Mouse (Mus musculus) heart, embryonic 11.5 days (tissue): ENCODE results near the gene Sema4c. TPM values are rescaled to one million over a fixed set of nuclear protein-coding genes. Genes with fewer than 3 reads are reported as not detected.

ENCODE experiments used
- ATAC-seq: fragments of 200-750 bp; cut with Nextera tagmentation; replicated peaks from 2 replicates; pipeline ENCODE4 v1.8.0; 2017; ENCODE audit warnings: moderate library complexity; ENCODE audit not compliant: insufficient number of reproducible peaks, low FRiP score, low TSS enrichment
- H3K27ac ChIP-seq: fragments of 300-500 bp; sonication (generic); 2 replicates; pipeline ENCODE4 v1.5.1; 2014; ENCODE audit warnings: mild to moderate bottlenecking, low read depth, low read length
- H3K27me3 ChIP-seq: fragments of 300-500 bp; sonication (generic); 2 replicates; pipeline ENCODE4 v1.6.1; 2014; ENCODE audit warnings: mild to moderate bottlenecking, low read length, mixed read lengths; ENCODE audit not compliant: control insufficient read depth, insufficient read depth
- H3K36me3 ChIP-seq: fragments of 300-500 bp; sonication (generic); 2 replicates; pipeline ENCODE4 v1.6.1; 2014; ENCODE audit warnings: mild to moderate bottlenecking, low read length, moderate library complexity, mixed read lengths; ENCODE audit not compliant: control insufficient read depth, insufficient read depth
- H3K4me1 ChIP-seq: fragments of 300-500 bp; sonication (generic); 2 replicates; pipeline ENCODE4 v1.6.1; 2014; ENCODE audit warnings: low read length; ENCODE audit not compliant: control insufficient read depth, insufficient read depth
- H3K4me2 ChIP-seq: fragments of 300-500 bp; sonication (generic); 2 replicates; pipeline ENCODE4 v1.6.1; 2014; ENCODE audit warnings: mild to moderate bottlenecking, moderate library complexity
- H3K4me3 ChIP-seq: fragments of 300-500 bp; sonication (generic); 2 replicates; pipeline ENCODE4 v1.5.1; 2014; ENCODE audit warnings: low read depth, low read length
- H3K9ac ChIP-seq: fragments of 300-500 bp; sonication (generic); 2 replicates; pipeline ENCODE4 v1.6.1; 2014; ENCODE audit warnings: mild to moderate bottlenecking, low read depth, low read length, moderate library complexity
- H3K9me3 ChIP-seq: fragments of 300-500 bp; sonication (generic); replicated peaks from 2 replicates; pipeline ENCODE4 v1.6.1; 2016; ENCODE audit warnings: low read length; ENCODE audit not compliant: control insufficient read depth
- WGBS: fragments of 180-500 bp; shearing (Covaris S2); extraction: QIAGEN DNeasy Blood & Tissue Kit; methylation state at CpG from one replicate; pipeline ENCODE4 v1.1.7; 2014; ENCODE audit not compliant: insufficient replicate concordance; 5-methylcytosine and 5-hydroxymethylcytosine counted together
- polyA plus RNA-seq: library from polyadenylated mRNA; unstranded; fragments of >200 nt; fragmentation: Nextera tagmentation; extraction: Ambion mirVana; gene quantifications from 2 replicates; pipeline ENCODE4 v1.2.1, GENCODE M21; 2014

Gene Sema4c
- polyA plus RNA-seq, 1 experiment from 2014 or later: 2.1 TPM

GRCm38 (mm10) chr1:36556553-36557456 lies 1.3 kb downstream of the Sema4c start:
- Histone ChIP-seq H3K27ac (peak overlapping the region; percentile 99), H3K4me2 (peak overlapping the region; percentile 93), H3K9ac (peak overlapping the region; percentile 98), H3K9me3 (no peaks in the 10 kb centered on the region), H3K4me3 (peak overlapping the region; percentile 85), H3K27me3 (no peaks in the 10 kb centered on the region), H3K36me3 (peaks cover 31% of the 10 kb centered on the region), H3K4me1 (peaks cover 37% of the 10 kb centered on the region)
- WGBS: under 1% methylated on average over 52 of the region's 52 CpGs
- peak; percentile 68 for ATAC-seq

- Histone ChIP-seq H3K27ac (peak overlapping the region; percentile 99), H3K4me1 (peaks cover 32% of the 10 kb centered on the region), H3K9me3 (no peaks in the 10 kb centered on the region), H3K27me3 (no peaks in the 10 kb centered on the region), H3K9ac (peak overlapping the region; percentile 98), H3K4me2 (peak overlapping the region; percentile 93), H3K4me3 (peak overlapping the region; percentile 85), H3K36me3 (peaks cover 40% of the 10 kb centered on the region)
- no peak for ATAC-seq
- 4% methylated on average over 8 of the region's 8 CpGs for whole genome bisulfite sequencing
Observed at GRCm38 (mm10) chr1:36555798-36556395, 2.3 kb downstream of the Sema4c start.

- peak overlapping the region; percentile 98; the same call in 1 of the 2 replicates for H3K9ac ChIP-seq
- WGBS: 73% methylated on average over 21 of the region's 21 CpGs
- peak overlapping the region; percentile 99; the same call in 1 of the 2 replicates for H3K27ac ChIP-seq
Observed at GRCm38 (mm10) chr1:36554633-36555399, 3.3 kb downstream of the Sema4c start.

GRCm38 (mm10) chr1:36552506-36552905 lies 5.6 kb downstream of the Sema4c start:
- Histone ChIP-seq H3K9me3 (no peaks in the 10 kb centered on the region), H3K9ac (no peak overlapping the region), H3K27ac (no peak overlapping the region), H3K36me3 (peaks cover 60% of the 10 kb centered on the region), H3K4me2 (no peak overlapping the region), H3K4me3 (no peak overlapping the region), H3K27me3 (no peaks in the 10 kb centered on the region), H3K4me1 (peaks cover 29% of the 10 kb centered on the region)
- no peak for ATAC-seq
- 88% methylated on average over 16 of the region's 16 CpGs for WGBS

More at GRCm38 (mm10) chr1:36554633-36555399, 3.3 kb downstream of the Sema4c start:
- no peak for ATAC-seq
- H3K4me3 ChIP-seq: peak overlapping the region; percentile 85
- peak overlapping the region; percentile 93 for H3K4me2 ChIP-seq
- no peaks in the 10 kb centered on the region for H3K9me3 ChIP-seq
- H3K36me3 ChIP-seq: peaks cover 50% of the 10 kb centered on the region
- no peaks in the 10 kb centered on the region for H3K27me3 ChIP-seq
- peaks cover 31% of the 10 kb centered on the region for H3K4me1 ChIP-seq

- peaks cover 30% of the 10 kb centered on the region for H3K4me1 ChIP-seq
Observed at GRCm38 (mm10) chr1:36551904-36552303, 6.2 kb downstream of the Sema4c start.

GRCm38 (mm10) chr1:36550075-36550863 lies 7.9 kb downstream of the Sema4c start:
- Histone ChIP-seq H3K9me3 (no peaks in the 10 kb centered on the region), H3K36me3 (peaks cover 59% of the 10 kb centered on the region), H3K4me2 (no peak overlapping the region), H3K27ac (no peak overlapping the region), H3K9ac (no peak overlapping the region), H3K27me3 (no peaks in the 10 kb centered on the region), H3K4me3 (no peak overlapping the region), H3K4me1 (peaks cover 30% of the 10 kb centered on the region)
- 74% methylated on average over 20 of the region's 20 CpGs for WGBS
- no peak for ATAC-seq

More at GRCm38 (mm10) chr1:36551904-36552303, 6.2 kb downstream of the Sema4c start:
- WGBS: 84% methylated on average over 17 of the region's 17 CpGs
- Histone ChIP-seq H3K4me3 (no peak overlapping the region), H3K27ac (no peak overlapping the region), H3K9me3 (no peaks in the 10 kb centered on the region), H3K36me3 (peaks cover 60% of the 10 kb centered on the region), H3K27me3 (no peaks in the 10 kb centered on the region), H3K9ac (no peak overlapping the region), H3K4me2 (no peak overlapping the region)
- ATAC-seq: no peak

GRCm38 (mm10) chr1:36549491-36549890 lies 8.7 kb downstream of the Sema4c start:
- H3K36me3 ChIP-seq: peaks cover 53% of the 10 kb centered on the region
- 81% methylated on average over 18 of the region's 18 CpGs for WGBS

GRCm38 (mm10) chr1:36548771-36549170 lies 9.4 kb downstream of the Sema4c start:
- H3K36me3 ChIP-seq: peaks cover 48% of the 10 kb centered on the region
- no peak for ATAC-seq
- no peak overlapping the region for H3K27ac ChIP-seq
- no peaks in the 10 kb centered on the region for H3K27me3 ChIP-seq
- 56% methylated on average over 8 of the region's 8 CpGs for WGBS
- H3K4me2 ChIP-seq: no peak overlapping the region
- no peaks in the 10 kb centered on the region for H3K9me3 ChIP-seq
- H3K4me1 ChIP-seq: peaks cover 21% of the 10 kb centered on the region
- H3K4me3 ChIP-seq: no peak overlapping the region
- no peak overlapping the region for H3K9ac ChIP-seq

More at GRCm38 (mm10) chr1:36549491-36549890, 8.7 kb downstream of the Sema4c start:
- no peak for ATAC-seq
- no peaks in the 10 kb centered on the region for H3K9me3 ChIP-seq
- no peaks in the 10 kb centered on the region for H3K27me3 ChIP-seq
- no peak overlapping the region for H3K27ac ChIP-seq
- H3K9ac ChIP-seq: no peak overlapping the region
- H3K4me2 ChIP-seq: no peak overlapping the region
- H3K4me1 ChIP-seq: peaks cover 24% of the 10 kb centered on the region
- H3K4me3 ChIP-seq: no peak overlapping the region
